Comparison of ENCODE assay signal across 16 mouse cellular contexts in genomic region chr5:130859736-130860135, GRCm38 (mm10).
DNase-seq lines count a peak whose midpoint lies in the region; ATAC-seq and TF ChIP-seq lines count a peak whose summit lies in the region.
"Had no signal": no experiment of that assay in that cellular context is flagged by ENCODE, and none has a peak within 500 bp of the region (broad histone marks: within the 10 kb centered on the region; RNA-seq: fewer than 3 reads in every experiment).

No protein-coding gene starts in this region.

- peak; percentile 34 for DNase-seq in embryo, embryonic 10 days (ENCODE audit: low spot score)
- DNase-seq in embryo, embryonic 9.5 days (ENCODE audit: extremely low spot score), result no peak
- DNase-seq in kidney, postnatal 10 days, result peak; percentile 15
- DNase-seq in testis, postnatal 14 days (ENCODE audit: low spot score), result no peak
- no peak for DNase-seq in thymus, postnatal 14 days
- DNase-seq: B cell, adult 2 months; layer of hippocampus, postnatal 36 days; lung, adult 18-20 months; thymus, postnatal 25 days had no signal

- no peak overlapping the region for H3K4me3 ChIP-seq in kidney, embryonic 14.5 days (ENCODE audit: low read length)
- H3K4me3 ChIP-seq in testis, adult 2 months (ENCODE audit: control insufficient read depth, low read depth, low read length), result no peak overlapping the region
- H3K4me3 ChIP-seq: forebrain, embryonic 10.5 days; intestine, embryonic 15.5 days; midbrain, embryonic 10.5 days had no signal

- ATAC-seq in kidney, embryonic 14.5 days (ENCODE audit: low FRiP score, low TSS enrichment), result no peak
- ATAC-seq in erythroid progenitor cell, adult 5-6 weeks (replicated peaks; ENCODE audit: low FRiP score, poor library complexity, severe bottlenecking), result no peak
- ATAC-seq: intestine, embryonic 15.5 days had no signal

- no peak overlapping the region for H3K4me2 ChIP-seq in kidney, embryonic 14.5 days (replicated peaks; ENCODE audit: low read depth, low read length)
- H3K4me2 ChIP-seq: heart, embryonic 11.5 days; intestine, embryonic 15.5 days had no signal

- WGBS in kidney, embryonic 14.5 days, result 47% methylated on average over 4 of the region's 6 CpGs

- H3K36me3 ChIP-seq in kidney, embryonic 14.5 days (ENCODE audit: control insufficient read depth, insufficient read depth, low read length), result no peaks in the 10 kb centered on the region
- H3K36me3 ChIP-seq in testis, adult 2 months (ENCODE audit: control insufficient read depth, insufficient read depth, low read length), result no peaks in the 10 kb centered on the region
- H3K36me3 ChIP-seq: forebrain, embryonic 10.5 days; intestine, embryonic 15.5 days; midbrain, embryonic 10.5 days had no signal

- no peak overlapping the region for H3K9ac ChIP-seq in kidney, embryonic 14.5 days (ENCODE audit: low read depth, low read length)
- H3K9ac ChIP-seq: intestine, embryonic 15.5 days had no signal

- no peaks in the 10 kb centered on the region for H3K4me1 ChIP-seq in kidney, embryonic 14.5 days (ENCODE audit: control insufficient read depth, insufficient read depth, low read length)
- peaks cover 3% of the 10 kb centered on the region; the same call in 1 of the 2 replicates for H3K4me1 ChIP-seq in testis, adult 2 months (ENCODE audit: control insufficient read depth, insufficient read depth, low read length)
- H3K4me1 ChIP-seq: forebrain, embryonic 10.5 days; intestine, embryonic 15.5 days; midbrain, embryonic 10.5 days had no signal

- no peak for TF ChIP-seq POLR2A in testis, adult 2 months (IDR thresholded peaks at IDR 0.05; ENCODE audit: control insufficient read depth, low read depth, low read length)

- no peaks in the 10 kb centered on the region for H3K9me3 ChIP-seq in kidney, embryonic 14.5 days (ENCODE audit: control insufficient read depth, low read length)
- H3K9me3 ChIP-seq: forebrain, embryonic 10.5 days; intestine, embryonic 15.5 days; midbrain, embryonic 10.5 days had no signal

- no peaks in the 10 kb centered on the region for H3K27me3 ChIP-seq in kidney, embryonic 14.5 days (ENCODE audit: control insufficient read depth, insufficient read depth, low read length)
- no peaks in the 10 kb centered on the region for H3K27me3 ChIP-seq in testis, adult 2 months (ENCODE audit: control insufficient read depth, insufficient read depth, low read length)
- H3K27me3 ChIP-seq: intestine, embryonic 15.5 days had no signal

- no peak overlapping the region for H3K27ac ChIP-seq in kidney, embryonic 14.5 days (ENCODE audit: low read depth, low read length)
- H3K27ac ChIP-seq in testis, adult 2 months (ENCODE audit: control insufficient read depth, insufficient read depth, low read depth, low read length), result no peak overlapping the region
- H3K27ac ChIP-seq: forebrain, embryonic 10.5 days; intestine, embryonic 15.5 days; midbrain, embryonic 10.5 days had no signal

- TF ChIP-seq CTCF in testis, adult 2 months (IDR thresholded peaks at IDR 0.05; ENCODE audit: control insufficient read depth, insufficient read depth, insufficient replicate concordance, low read depth, low read length), result peak; percentile 54; the same call in 1 of the 2 replicates

Comparison
In these comparisons a context has a peak if more than half of its experiments do, and no peak if none do; other contexts are left out.
1. DNase-seq: peak in embryo, embryonic 10 days (single experiment) and kidney, postnatal 10 days (single experiment); none in embryo, embryonic 9.5 days (single experiment), testis, postnatal 14 days (single experiment) and thymus, postnatal 14 days (single experiment).